Mouse (Mus musculus): Measurements from ENCODE around the gene Rapgef4. TPM values are rescaled to one million over a fixed set of nuclear protein-coding genes. Genes with fewer than 3 reads are reported as not detected.

Gene Rapgef4
- polyA plus RNA-seq, 1 experiment from 2014 or later = 3.6 TPM

- Histone ChIP-seq H3K27ac (ENCODE audit: low read depth) (no peak overlapping the region), H3K36me3 (ENCODE audit: control insufficient read depth, insufficient read depth, low read length) (no peaks in the 10 kb centered on the region), H3K4me1 (replicated peaks; ENCODE audit: control insufficient read depth, insufficient read depth, low read length) (no peaks in the 10 kb centered on the region), H3K4me2 (ENCODE audit: low read length) (no peak overlapping the region), H3K9ac (ENCODE audit: low read length) (no peak overlapping the region), H3K27me3 (replicated peaks; ENCODE audit: control insufficient read depth, insufficient read depth, low read length) (no peaks in the 10 kb centered on the region), H3K9me3 (ENCODE audit: control insufficient read depth, low read length) (no peaks in the 10 kb centered on the region), H3K4me3 (ENCODE audit: low read depth, low read length) (no peak overlapping the region)
- DNase-seq (ENCODE audit: low spot score) = no peak
- ATAC-seq (replicated peaks; ENCODE audit: low FRiP score, low TSS enrichment, low read depth) = no peak
- 73% methylated on average over 1 of the region's 1 CpGs for WGBS
Measured at GRCm38 (mm10) chr2:72026506-72026905, 45.5 kb downstream of the Rapgef4 start.

- H3K4me3 ChIP-seq (ENCODE audit: low read depth, low read length) = no peak overlapping the region
- H3K9me3 ChIP-seq (ENCODE audit: control insufficient read depth, low read length) = no peaks in the 10 kb centered on the region
- H3K9ac ChIP-seq (ENCODE audit: low read length) = no peak overlapping the region
- H3K36me3 ChIP-seq (ENCODE audit: control insufficient read depth, insufficient read depth, low read length) = no peaks in the 10 kb centered on the region
- no peak overlapping the region for H3K27ac ChIP-seq (ENCODE audit: low read depth)
- H3K27me3 ChIP-seq (replicated peaks; ENCODE audit: control insufficient read depth, insufficient read depth, low read length) = no peaks in the 10 kb centered on the region
- ATAC-seq (replicated peaks; ENCODE audit: low FRiP score, low TSS enrichment, low read depth) = no peak
- DNase-seq (ENCODE audit: low spot score) = no peak
- H3K4me2 ChIP-seq (ENCODE audit: low read length) = no peak overlapping the region
- 93% methylated on average over 1 of the region's 1 CpGs for WGBS
- H3K4me1 ChIP-seq (replicated peaks; ENCODE audit: control insufficient read depth, insufficient read depth, low read length) = no peaks in the 10 kb centered on the region
Measured at GRCm38 (mm10) chr2:72029081-72029480, 48.0 kb downstream of the Rapgef4 start.

- H3K27me3 ChIP-seq (replicated peaks; ENCODE audit: control insufficient read depth, insufficient read depth, low read length) = no peaks in the 10 kb centered on the region
- WGBS = 84% methylated on average over 5 of the region's 5 CpGs
- no peak for DNase-seq (ENCODE audit: low spot score)
- H3K4me2 ChIP-seq (ENCODE audit: low read length) = no peak overlapping the region
- no peak overlapping the region for H3K27ac ChIP-seq (ENCODE audit: low read depth)
- H3K36me3 ChIP-seq (ENCODE audit: control insufficient read depth, insufficient read depth, low read length) = no peaks in the 10 kb centered on the region
- H3K4me1 ChIP-seq (replicated peaks; ENCODE audit: control insufficient read depth, insufficient read depth, low read length) = no peaks in the 10 kb centered on the region
- ATAC-seq (replicated peaks; ENCODE audit: low FRiP score, low TSS enrichment, low read depth) = no peak
- no peak overlapping the region for H3K9ac ChIP-seq (ENCODE audit: low read length)
- no peaks in the 10 kb centered on the region for H3K9me3 ChIP-seq (ENCODE audit: control insufficient read depth, low read length)
- H3K4me3 ChIP-seq (ENCODE audit: low read depth, low read length) = no peak overlapping the region
Measured at GRCm38 (mm10) chr2:72029586-72030144, 48.6 kb downstream of the Rapgef4 start.

- ATAC-seq (replicated peaks; ENCODE audit: low FRiP score, low TSS enrichment, low read depth) = no peak
- Histone ChIP-seq H3K4me1 (replicated peaks; ENCODE audit: control insufficient read depth, insufficient read depth, low read length) (no peaks in the 10 kb centered on the region), H3K36me3 (ENCODE audit: control insufficient read depth, insufficient read depth, low read length) (no peaks in the 10 kb centered on the region), H3K9me3 (ENCODE audit: control insufficient read depth, low read length) (no peaks in the 10 kb centered on the region), H3K4me3 (ENCODE audit: low read depth, low read length) (no peak overlapping the region), H3K27me3 (replicated peaks; ENCODE audit: control insufficient read depth, insufficient read depth, low read length) (no peaks in the 10 kb centered on the region), H3K4me2 (ENCODE audit: low read length) (no peak overlapping the region), H3K27ac (ENCODE audit: low read depth) (no peak overlapping the region), H3K9ac (ENCODE audit: low read length) (no peak overlapping the region)
- WGBS = 71% methylated on average over 5 of the region's 5 CpGs
- DNase-seq (ENCODE audit: low spot score) = no peak
Measured at GRCm38 (mm10) chr2:72031717-72032116, 50.7 kb downstream of the Rapgef4 start.

- Histone ChIP-seq H3K4me1 (replicated peaks; ENCODE audit: control insufficient read depth, insufficient read depth, low read length) (0 out of 2 replicates have a peak, but pooled peaks cover 7% of the 10 kb centered on the region), H3K4me2 (ENCODE audit: low read length) (no peak overlapping the region), H3K27me3 (replicated peaks; ENCODE audit: control insufficient read depth, insufficient read depth, low read length) (no peaks in the 10 kb centered on the region), H3K4me3 (ENCODE audit: low read depth, low read length) (no peak overlapping the region), H3K27ac (ENCODE audit: low read depth) (no peak overlapping the region), H3K36me3 (ENCODE audit: control insufficient read depth, insufficient read depth, low read length) (no peaks in the 10 kb centered on the region), H3K9me3 (ENCODE audit: control insufficient read depth, low read length) (no peaks in the 10 kb centered on the region), H3K9ac (ENCODE audit: low read length) (no peak overlapping the region)
- WGBS = 57% methylated on average over 8 of the region's 8 CpGs
- no peak for DNase-seq (ENCODE audit: low spot score)
- ATAC-seq (replicated peaks; ENCODE audit: low FRiP score, low TSS enrichment, low read depth) = no peak
Measured at GRCm38 (mm10) chr2:72035616-72036015, 54.6 kb downstream of the Rapgef4 start.

GRCm38 (mm10) chr2:72037357-72037756 lies 56.3 kb downstream of the Rapgef4 start:
- no peak overlapping the region for H3K27ac ChIP-seq (ENCODE audit: low read depth)
- no peak overlapping the region for H3K4me2 ChIP-seq (ENCODE audit: low read length)
- no peaks in the 10 kb centered on the region for H3K36me3 ChIP-seq (ENCODE audit: control insufficient read depth, insufficient read depth, low read length)
- no peak overlapping the region for H3K9ac ChIP-seq (ENCODE audit: low read length)
- H3K4me1 ChIP-seq (replicated peaks; ENCODE audit: control insufficient read depth, insufficient read depth, low read length) = 0 out of 2 replicates have a peak, but pooled peaks cover 7% of the 10 kb centered on the region
- no peak for ATAC-seq (replicated peaks; ENCODE audit: low FRiP score, low TSS enrichment, low read depth)
- no peaks in the 10 kb centered on the region for H3K9me3 ChIP-seq (ENCODE audit: control insufficient read depth, low read length)
- peak; percentile 35 for DNase-seq (ENCODE audit: low spot score)
- H3K4me3 ChIP-seq (ENCODE audit: low read depth, low read length) = no peak overlapping the region
- WGBS = 89% methylated on average over 5 of the region's 5 CpGs
- no peaks in the 10 kb centered on the region for H3K27me3 ChIP-seq (replicated peaks; ENCODE audit: control insufficient read depth, insufficient read depth, low read length)

- Histone ChIP-seq H3K27me3 (replicated peaks; ENCODE audit: control insufficient read depth, insufficient read depth, low read length) (no peaks in the 10 kb centered on the region), H3K36me3 (ENCODE audit: control insufficient read depth, insufficient read depth, low read length) (no peaks in the 10 kb centered on the region), H3K27ac (ENCODE audit: low read depth) (no peak overlapping the region), H3K4me1 (replicated peaks; ENCODE audit: control insufficient read depth, insufficient read depth, low read length) (0 out of 2 replicates have a peak, but pooled peaks cover 7% of the 10 kb centered on the region), H3K9ac (ENCODE audit: low read length) (no peak overlapping the region), H3K4me2 (ENCODE audit: low read length) (0 out of 2 replicates have a peak overlapping the region, but pooled peaks have one; percentile 22), H3K4me3 (ENCODE audit: low read depth, low read length) (no peak overlapping the region), H3K9me3 (ENCODE audit: control insufficient read depth, low read length) (no peaks in the 10 kb centered on the region)
- WGBS = 16% methylated on average over 1 of the region's 1 CpGs
- DNase-seq (ENCODE audit: low spot score) (peak; percentile 98), ATAC-seq (replicated peaks; ENCODE audit: low FRiP score, low TSS enrichment, low read depth) (peak; percentile 18; the same call in 1 of the 2 replicates)
Measured at GRCm38 (mm10) chr2:72038235-72038634, 57.2 kb downstream of the Rapgef4 start.

GRCm38 (mm10) chr2:72038651-72039251 lies 57.7 kb downstream of the Rapgef4 start:
- Histone ChIP-seq H3K36me3 (ENCODE audit: control insufficient read depth, insufficient read depth, low read length) (no peaks in the 10 kb centered on the region), H3K4me2 (ENCODE audit: low read length) (0 out of 2 replicates have a peak overlapping the region, but pooled peaks have one; percentile 22), H3K4me1 (replicated peaks; ENCODE audit: control insufficient read depth, insufficient read depth, low read length) (0 out of 2 replicates have a peak, but pooled peaks cover 7% of the 10 kb centered on the region), H3K27me3 (replicated peaks; ENCODE audit: control insufficient read depth, insufficient read depth, low read length) (no peaks in the 10 kb centered on the region), H3K4me3 (ENCODE audit: low read depth, low read length) (no peak overlapping the region), H3K9ac (ENCODE audit: low read length) (no peak overlapping the region), H3K9me3 (ENCODE audit: control insufficient read depth, low read length) (no peaks in the 10 kb centered on the region), H3K27ac (ENCODE audit: low read depth) (peak overlapping the region; percentile 6; the same call in 1 of the 2 replicates)
- ATAC-seq (replicated peaks; ENCODE audit: low FRiP score, low TSS enrichment, low read depth) (no peak), DNase-seq (ENCODE audit: low spot score) (peak; percentile 54)
- WGBS = 59% methylated on average over 18 of the region's 18 CpGs
